Mouse (Mus musculus): ENCODE results near the gene Rgs10. TPM values are rescaled to one million over a fixed set of nuclear protein-coding genes. Genes with fewer than 3 reads are reported as not detected.

The Rgs10 gene
- 37.5 and 74.5 TPM in 2 replicates for polyA plus RNA-seq (2012; ENCODE audit: low replicate concordance)

GRCm38 (mm10) chr7:128417930-128418779, at the start of gene Rgs10:
Gene Rgs10 (minus strand): TSS chr7:128418758.

GRCm38 (mm10) chr7:128461285-128462215, 43.0 kb upstream of the Rgs10 start, which contains the start of gene Tial1:
Gene Tial1 (minus strand): TSS chr7:128461717.

Other genes starting within 250 kb of the Rgs10 start
- gene Cox6a2, start 212.4 kb downstream of the Rgs10 start, polyA plus RNA-seq (2012; ENCODE audit: low replicate concordance): 43.6 and 127 TPM in 2 replicates
- 24.3 and 41.3 TPM in 2 replicates for gene Armc5, start 181.4 kb downstream of the Rgs10 start, polyA plus RNA-seq (2012; ENCODE audit: low replicate concordance)
- gene 9130023H24Rik, start 180.7 kb downstream of the Rgs10 start, polyA plus RNA-seq (2012; ENCODE audit: low replicate concordance): 1.6 and 2.6 TPM in 2 replicates
- gene Tgfb1i1, start 171.9 kb downstream of the Rgs10 start, polyA plus RNA-seq (2012; ENCODE audit: low replicate concordance): 2.7 and 4.7 TPM in 2 replicates
- gene Slc5a2, start 153.1 kb downstream of the Rgs10 start, polyA plus RNA-seq (2012; ENCODE audit: low replicate concordance): 0.42 TPM in 1 of 2 replicates, not detected in the other
- gene BC017158, start 120.6 kb downstream of the Rgs10 start, polyA plus RNA-seq (2012; ENCODE audit: low replicate concordance): 22.5 and 23.7 TPM in 2 replicates
- gene Tial1, start 43.0 kb upstream of the Rgs10 start, polyA plus RNA-seq (2012; ENCODE audit: low replicate concordance): 38.9 and 66.0 TPM in 2 replicates
- gene Bag3, start 104.9 kb upstream of the Rgs10 start, polyA plus RNA-seq (2012; ENCODE audit: low replicate concordance): 18.7 and 44.8 TPM in 2 replicates
- gene Inpp5f, start 192.6 kb upstream of the Rgs10 start, polyA plus RNA-seq (2012; ENCODE audit: low replicate concordance): 7.7 and 14.4 TPM in 2 replicates